Mouse (Mus musculus) MEL (cell line): ENCODE results near the gene Aff2.

Source experiments
- CHD1 ChIP-seq: IDR thresholded peaks from 2 replicates; pipeline ENCODE4 v1.6.1; 2012; ENCODE audit warnings: low read depth, mild to moderate bottlenecking, inconsistent platforms, low read length, improper control_type of control experiment
- CTCF ChIP-seq, 3 experiments: IDR thresholded peaks in 2 of 3; conservative IDR thresholded peaks in 1 of 3; 2 replicates each; pipeline ENCODE4 v1.5.1; 2011 to 2012; ENCODE audit warnings: low read length in 3 of 3, low read depth in 2 of 3, mild to moderate bottlenecking in 2 of 3, improper control_type of control experiment in 1 of 3, inconsistent platforms in 1 of 3, mixed read lengths in 1 of 3, moderate library complexity in 1 of 3; ENCODE audit not compliant: control insufficient read depth in 1 of 3, insufficient read depth in 1 of 3, poor library complexity in 1 of 3, severe bottlenecking in 1 of 3
- GATA1 ChIP-seq: IDR thresholded peaks from 2 replicates; pipeline ENCODE4 v1.6.1; 2011; ENCODE audit warnings: low read depth, low read length, improper control_type of control experiment
- JUND ChIP-seq: IDR thresholded peaks from 2 replicates; pipeline ENCODE4 v1.6.1; 2011; ENCODE audit warnings: low read depth, mild to moderate bottlenecking, improper control_type of control experiment, low read length
- POLR2A ChIP-seq, 2 experiments: IDR thresholded peaks; 2 replicates each; pipeline ENCODE4 v1.6.1; 2011 to 2012; ENCODE audit warnings: low read length in 2 of 2, mild to moderate bottlenecking in 2 of 2, control low read depth in 1 of 2, improper control_type of control experiment in 1 of 2, low read depth in 1 of 2, moderate library complexity in 1 of 2; ENCODE audit not compliant: control insufficient read depth in 1 of 2, insufficient read depth in 1 of 2, poor library complexity in 1 of 2
- TAL1 ChIP-seq: IDR thresholded peaks from 2 replicates; pipeline ENCODE4 v1.6.1; 2012; ENCODE audit warnings: mild to moderate bottlenecking, inconsistent platforms, low read length, moderate library complexity, mixed read lengths
- UBTF ChIP-seq: IDR thresholded peaks from 2 replicates; pipeline ENCODE4 v1.6.1; 2012; ENCODE audit warnings: low read depth, mild to moderate bottlenecking, inconsistent platforms, low read length, improper control_type of control experiment, moderate library complexity, borderline replicate concordance; ENCODE audit not compliant: insufficient read depth
- USF1 ChIP-seq: IDR thresholded peaks from 2 replicates; pipeline ENCODE4 v1.6.1; 2014; ENCODE audit warnings: low read depth, mild to moderate bottlenecking, inconsistent platforms, low read length, improper control_type of control experiment, moderate library complexity
- ZNF384 ChIP-seq: IDR thresholded peaks from 2 replicates; pipeline ENCODE4 v1.6.1; 2012; ENCODE audit warnings: low read depth, mild to moderate bottlenecking, inconsistent platforms, low read length, improper control_type of control experiment

GRCm38 (mm10) chrX:69815054-69815453 is 455.0 kb downstream of the Aff2 start:
- TF ChIP-seq USF1 (no peak), CTCF (IDR thresholded peaks at IDR 0.05 in 2 of 3, conservative IDR thresholded peaks at IDR 0.05 in 1 of 3; ENCODE audit: control insufficient read depth in 1 of 3, insufficient read depth in 1 of 3, low read depth in 2 of 3, low read length in 3 of 3, poor library complexity in 1 of 3, severe bottlenecking in 1 of 3) (no peak), TAL1 (no peak), POLR2A (IDR thresholded peaks at IDR 0.05; ENCODE audit: control insufficient read depth in 1 of 2, insufficient read depth in 1 of 2, low read depth in 1 of 2, low read length in 2 of 2, poor library complexity in 1 of 2) (no peak), CHD1 (no peak), ZNF384 (no peak), GATA1 (no peak), UBTF (no peak), JUND (no peak)
